Mouse (Mus musculus) heart, adult 11 months (tissue): Measurements from ENCODE around the gene Usp2.

Experiments used
- DNase-seq: peaks from one replicate; pipeline ENCODE4 v3.0.0; 2022

The Usp2 gene

GRCm38 (mm10) chr9:44047071-44047470, 19.8 kb upstream of the Usp2 start:
- DNase-seq = no peak

GRCm38 (mm10) chr9:44047571-44048490, 19.0 kb upstream of the Usp2 start:
- peak; percentile 100 for DNase-seq

- peak; percentile 100 for DNase-seq
Observed at GRCm38 (mm10) chr9:44048541-44049380, 18.1 kb upstream of the Usp2 start.

GRCm38 (mm10) chr9:44049381-44050165, 17.2 kb upstream of the Usp2 start:
- peak; percentile 100 for DNase-seq

- DNase-seq = no peak
Observed at GRCm38 (mm10) chr9:44052855-44053254, 14.0 kb upstream of the Usp2 start.

GRCm38 (mm10) chr9:44053936-44054335, 12.9 kb upstream of the Usp2 start:
- no peak for DNase-seq

- DNase-seq = no peak
Observed at GRCm38 (mm10) chr9:44058606-44059005, 8.2 kb upstream of the Usp2 start.

GRCm38 (mm10) chr9:44065177-44065576, 1.6 kb upstream of the Usp2 start:
- DNase-seq = peak; percentile 19

- no peak for DNase-seq
Observed at GRCm38 (mm10) chr9:44067241-44067959, 579 bp downstream of the Usp2 start.

GRCm38 (mm10) chr9:44067960-44068330, 1.1 kb downstream of the Usp2 start:
- peak; percentile 93 for DNase-seq

- peak; percentile 93 for DNase-seq
Observed at GRCm38 (mm10) chr9:44069252-44069651, 2.4 kb downstream of the Usp2 start.

GRCm38 (mm10) chr9:44070113-44070843, 3.5 kb downstream of the Usp2 start:
- peak; percentile 92 for DNase-seq

- no peak for DNase-seq
Observed at GRCm38 (mm10) chr9:44070844-44071231, 4.0 kb downstream of the Usp2 start.

- DNase-seq = peak; percentile 98
Observed at GRCm38 (mm10) chr9:44071914-44072598, 5.2 kb downstream of the Usp2 start.

- DNase-seq = peak; percentile 97
Observed at GRCm38 (mm10) chr9:44072599-44072915, 5.7 kb downstream of the Usp2 start.

- peak; percentile 95 for DNase-seq
Observed at GRCm38 (mm10) chr9:44073115-44073514, 6.3 kb downstream of the Usp2 start.

GRCm38 (mm10) chr9:44074395-44075275, 7.8 kb downstream of the Usp2 start:
- peak; percentile 90 for DNase-seq

GRCm38 (mm10) chr9:44075276-44075995, 8.6 kb downstream of the Usp2 start:
- peak; percentile 93 for DNase-seq
